Mouse (Mus musculus) bone marrow, adult 2 months (tissue): ENCODE measurements around the gene Pigu.

Experiments used
- CTCF ChIP-seq: fragments of 200-500 bp; IDR thresholded peaks from 2 replicates; pipeline ENCODE4 v1.5.1; 2011; ENCODE audit warnings: low read length, control low read depth; ENCODE audit not compliant: control insufficient read depth, insufficient read depth
- POLR2A ChIP-seq: fragments of 200-500 bp; IDR thresholded peaks from 2 replicates; pipeline ENCODE4 v1.6.1; 2011; ENCODE audit warnings: low read depth, mild to moderate bottlenecking, control low read depth, low read length, borderline replicate concordance; ENCODE audit not compliant: control insufficient read depth

- TF ChIP-seq CTCF (no peak), POLR2A (no peak)
These were observed 28.7 kb upstream of the Pigu start for GRCm38 (mm10) chr2:155385731-155386533.
